Mouse (Mus musculus) frontal cortex, adult (tissue): ENCODE measurements around the gene Arl11.

Source experiments
- ATAC-seq: cut with Nextera tagmentation; 2 replicates; pipeline ENCODE4 v1.9.2; 2017; ENCODE audit warnings: mild to moderate bottlenecking, moderate library complexity, mixed read lengths; ENCODE audit not compliant: low TSS enrichment

Gene Arl11

GRCm38 (mm10) chr14:61327618-61328450, 18.3 kb downstream of the Arl11 start:
- peak; percentile 91 for ATAC-seq

GRCm38 (mm10) chr14:61330591-61330990, 21.0 kb downstream of the Arl11 start:
- ATAC-seq: peak; percentile 10; the same call in 1 of the 2 replicates

- peak; percentile 55 for ATAC-seq
These were observed 21.5 kb downstream of the Arl11 start for GRCm38 (mm10) chr14:61330996-61331561.

GRCm38 (mm10) chr14:61339381-61339780, 29.8 kb downstream of the Arl11 start:
- no peak for ATAC-seq

- ATAC-seq: no peak
These were observed 35.0 kb downstream of the Arl11 start for GRCm38 (mm10) chr14:61344590-61344989.

- peak; percentile 94 for ATAC-seq
These were observed 37.5 kb downstream of the Arl11 start for GRCm38 (mm10) chr14:61346827-61347698.

GRCm38 (mm10) chr14:61349876-61350275, 40.3 kb downstream of the Arl11 start:
- no peak for ATAC-seq

GRCm38 (mm10) chr14:61350808-61351207, 41.3 kb downstream of the Arl11 start:
- no peak for ATAC-seq

GRCm38 (mm10) chr14:61354251-61355235, 45.0 kb downstream of the Arl11 start:
- no peak for ATAC-seq

- ATAC-seq: peak; percentile 97
These were observed 50.8 kb downstream of the Arl11 start, which contains the start of gene Ebpl for GRCm38 (mm10) chr14:61360131-61360980. Gene Ebpl (minus strand): TSS chr14:61360439.

- peak; percentile 29; the same call in 1 of the 2 replicates for ATAC-seq
These were observed 51.5 kb downstream of the Arl11 start for GRCm38 (mm10) chr14:61360981-61361511.
